Mouse (Mus musculus) left cerebral cortex, adult 9 months (tissue): Measurements from ENCODE around the gene Bpifc.
A peak's percentile ranks its signal among the peaks of the same experiment; 100 is the strongest.

Experiments used
- DNase-seq, 2 experiments: peaks; one replicate each; pipeline ENCODE4 v3.0.0; 2022; ENCODE audit warnings: low spot score in 2 of 2

Gene Bpifc

DNA sequence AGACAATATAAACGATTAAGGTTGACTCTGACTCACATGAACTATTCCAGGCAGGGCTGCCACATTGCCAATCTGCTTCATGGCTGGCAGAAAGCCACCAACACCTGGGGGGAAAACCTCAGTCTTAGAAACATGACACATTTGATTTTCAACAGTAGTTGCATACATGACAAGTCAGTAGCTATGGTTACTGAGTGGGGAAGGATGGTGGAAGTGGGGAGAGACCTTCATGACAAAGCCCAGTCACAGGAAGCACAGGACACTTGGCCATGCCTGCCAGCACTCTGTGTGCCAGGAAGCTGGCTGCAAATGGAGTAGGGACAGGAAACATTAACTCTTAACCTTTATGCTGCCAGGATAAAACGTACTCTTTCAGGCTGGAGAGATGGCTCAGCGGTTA lies 58.3 kb downstream of the Bpifc start:
- no peak for DNase-seq

- no peak for DNase-seq
Observed at GRCm38 (mm10) chr10:85951765-85952443, 59.8 kb downstream of the Bpifc start.

DNA sequence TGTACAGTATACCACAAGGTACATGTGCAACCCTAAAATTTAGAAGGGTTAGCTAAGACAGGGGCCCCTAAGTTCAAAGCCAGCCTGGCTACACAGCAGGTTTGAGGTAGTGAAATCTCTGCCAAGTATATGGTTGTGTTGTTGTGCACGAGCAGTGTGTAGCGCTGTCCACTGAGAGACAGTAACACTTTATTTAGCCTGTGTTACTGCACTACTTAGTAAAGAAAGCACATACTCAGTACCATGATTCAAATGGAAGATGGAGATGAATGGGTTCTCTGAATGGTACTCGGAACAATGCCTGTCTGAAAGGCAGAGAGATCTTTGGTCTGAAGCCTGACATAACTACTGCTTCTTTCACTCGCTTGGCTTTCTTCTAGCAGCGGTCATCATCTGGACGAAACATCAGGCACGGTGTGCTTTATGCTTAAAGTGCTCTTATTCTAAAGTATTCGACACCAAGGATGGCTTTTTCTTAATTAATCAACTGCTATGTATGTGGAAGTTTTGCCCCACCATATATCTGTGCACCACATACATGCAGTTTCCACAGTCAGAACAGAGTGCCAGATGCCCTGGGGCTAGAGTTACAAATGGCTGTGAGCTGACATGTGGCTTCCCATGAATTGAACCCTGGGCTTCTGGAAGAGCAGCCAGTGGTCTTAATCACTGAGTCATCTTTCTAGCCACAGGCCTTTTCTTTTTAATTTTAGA lies 63.1 kb downstream of the Bpifc start:
- no peak for DNase-seq

DNA sequence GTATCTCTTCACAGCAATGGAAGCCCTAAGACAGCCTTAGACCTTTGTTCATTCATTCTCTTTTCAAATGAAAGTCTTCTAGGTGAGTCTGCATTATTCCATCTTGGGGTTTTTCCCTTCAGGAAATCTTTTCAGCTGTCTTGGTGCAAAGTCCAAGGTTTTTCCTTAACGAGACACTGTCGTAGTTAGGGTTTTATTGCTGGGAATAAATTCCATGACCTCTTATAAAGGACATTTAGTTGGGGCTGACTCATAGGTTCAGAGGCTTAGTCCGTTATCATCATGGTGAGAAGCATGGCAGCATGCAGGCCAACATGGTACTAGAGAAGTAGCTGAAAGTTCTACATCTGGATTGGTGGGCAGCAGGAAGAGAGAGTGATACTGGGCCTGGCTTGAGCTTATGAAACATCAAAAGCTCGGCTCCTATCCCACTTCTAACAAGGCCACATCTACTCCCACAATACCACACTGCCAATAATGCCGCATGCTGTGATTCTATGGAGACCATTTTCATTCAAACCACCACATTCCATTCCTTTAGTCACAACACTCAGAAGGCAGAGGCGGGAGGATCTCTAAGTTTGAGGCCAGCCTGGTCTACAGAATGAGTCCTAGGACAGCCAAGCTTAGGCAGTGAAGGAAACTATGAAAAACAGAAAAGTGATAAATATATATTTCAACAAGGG lies 75.3 kb downstream of the Bpifc start:
- DNase-seq: no peak

GRCm38 (mm10) chr10:85929962-85930361 lies 81.7 kb downstream of the Bpifc start:
- DNase-seq: no peak

- DNase-seq: no peak
Observed at GRCm38 (mm10) chr10:85929208-85929591, 82.5 kb downstream of the Bpifc start.

GRCm38 (mm10) chr10:85928499-85929207 lies 83.0 kb downstream of the Bpifc start:
- DNase-seq: peak; percentile 61 to 77

DNA sequence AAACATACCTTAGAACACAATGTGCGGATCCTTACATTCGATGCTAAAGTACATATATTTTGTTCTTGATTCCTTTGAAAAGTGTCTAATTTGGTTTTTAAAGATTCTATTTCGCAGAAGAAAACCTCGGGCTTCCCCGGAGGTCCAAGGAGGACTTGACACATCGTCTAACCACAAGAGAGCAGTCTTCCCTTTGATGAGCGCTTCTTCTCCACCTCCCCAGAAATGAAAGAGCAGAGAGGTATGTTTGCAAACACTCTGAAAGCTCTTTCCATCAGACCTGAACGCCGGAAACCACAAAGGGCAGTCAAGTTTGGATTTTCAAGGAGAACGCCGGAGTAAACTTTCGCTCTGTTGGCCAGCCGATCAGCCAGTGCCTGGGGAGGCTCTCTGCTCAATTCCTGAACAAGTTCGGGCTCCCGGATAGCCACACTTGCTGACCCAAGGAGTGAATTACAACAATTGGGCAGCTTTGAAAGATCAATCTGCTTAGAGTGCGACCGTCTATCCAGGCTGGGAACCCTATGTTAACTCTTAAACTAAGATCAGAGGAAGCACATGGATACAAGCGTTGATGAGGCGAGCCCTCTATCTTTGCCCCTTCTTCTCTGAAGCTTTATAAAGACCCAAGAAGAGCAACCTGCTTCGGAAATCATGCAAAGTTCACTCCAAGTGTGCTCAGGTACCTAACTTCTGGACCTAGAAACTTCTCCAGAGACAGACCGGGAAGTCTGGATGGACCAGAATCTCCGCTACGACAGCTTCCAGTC lies 83.8 kb downstream of the Bpifc start, which contains the start of gene Ascl4:
TSS of gene Ascl4 (plus strand) at position 6 of the 770 bp plus-strand sequence.
- no peak for DNase-seq

DNA sequence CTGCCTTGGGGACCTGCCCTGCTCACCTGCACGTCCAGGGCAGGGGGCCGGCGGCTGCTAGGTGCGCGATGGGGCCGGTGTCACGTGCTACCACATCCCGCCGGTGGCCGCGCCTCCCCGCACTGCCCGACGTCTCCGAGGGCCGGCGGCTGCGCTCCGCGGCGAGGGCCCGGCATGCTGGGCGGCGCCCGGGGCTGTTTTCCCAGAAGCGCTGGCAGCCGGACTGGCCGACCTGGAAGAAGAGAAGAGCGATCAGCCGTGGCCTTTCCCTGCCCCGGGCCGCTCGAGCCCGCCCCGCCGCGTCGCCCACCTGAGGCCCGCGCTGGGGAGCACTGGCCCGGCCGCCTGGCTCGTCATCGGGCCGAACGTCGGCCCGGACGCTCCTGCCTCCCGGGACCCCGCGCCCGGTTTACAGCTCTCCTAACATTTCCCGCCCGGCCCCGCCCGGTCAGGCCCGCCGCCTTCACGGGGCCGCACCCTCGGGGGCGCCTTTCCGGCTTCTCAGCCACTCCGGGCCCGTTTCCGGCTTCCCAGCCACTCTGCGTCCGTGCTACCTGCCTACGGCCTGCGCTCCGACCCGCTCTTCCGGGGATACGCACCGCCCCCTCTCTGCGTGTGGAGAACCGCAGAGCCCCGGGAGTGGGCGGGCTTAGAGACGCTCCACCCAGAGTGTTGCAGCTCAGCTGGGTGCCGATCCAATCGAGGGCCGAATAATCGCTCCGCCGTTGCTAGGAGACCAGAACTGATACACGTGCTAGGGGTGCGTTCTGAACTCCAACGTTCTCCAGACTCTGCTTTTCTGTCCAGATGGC lies 95.0 kb downstream of the Bpifc start, which contains the start of gene Prdm4:
TSS of gene Prdm4 (minus strand) at position 645 of the 812 bp plus-strand sequence.
- peak; percentile 96 to 97 for DNase-seq
